Mouse (Mus musculus) heart, adult 2 months (tissue): ENCODE measurements around the gene Arap1. TPM values are rescaled to one million over a fixed set of nuclear protein-coding genes. Genes with fewer than 3 reads are reported as not detected.

Experiments used
- DNase-seq, 2 experiments: peaks; one replicate each; pipeline ENCODE4 v3.0.0; 2021
- H3K27ac ChIP-seq: fragments of 200-600 bp; 2 replicates; pipeline ENCODE4 v1.8.1; 2022
- H3K27me3 ChIP-seq: fragments of 200-500 bp; 2 replicates; pipeline ENCODE4 v1.6.1; 2012; ENCODE audit warnings: mild to moderate bottlenecking, low read length, inconsistent platforms, mixed read lengths; ENCODE audit not compliant: control insufficient read depth, insufficient read depth
- H3K36me3 ChIP-seq: fragments of 200-500 bp; 2 replicates; pipeline ENCODE4 v1.6.1; 2012; ENCODE audit warnings: low read length, inconsistent platforms; ENCODE audit not compliant: control insufficient read depth, insufficient read depth
- H3K4me1 ChIP-seq: fragments of 200-500 bp; 2 replicates; pipeline ENCODE4 v1.6.1; 2011; ENCODE audit warnings: low read length; ENCODE audit not compliant: control insufficient read depth, insufficient read depth
- H3K4me3 ChIP-seq: fragments of 200-600 bp; 2 replicates; pipeline ENCODE4 v1.8.1; 2022
- H3K79me2 ChIP-seq: fragments of 200-500 bp; replicated peaks from 2 replicates; pipeline ENCODE4 v1.6.1; 2012; ENCODE audit warnings: mild to moderate bottlenecking, inconsistent platforms, low read length, moderate library complexity, mixed read lengths; ENCODE audit not compliant: control insufficient read depth, insufficient read depth
- H3K9ac ChIP-seq: fragments of 200-500 bp; 2 replicates; pipeline ENCODE4 v1.6.1; 2012; ENCODE audit warnings: low read depth, mild to moderate bottlenecking, control low read depth, inconsistent platforms, low read length, mixed read lengths
- CTCF ChIP-seq: fragments of 200-600 bp; IDR thresholded peaks from 2 replicates; pipeline ENCODE4 v1.8.1; 2022; ENCODE audit warnings: antibody characterized with exemption, mild to moderate bottlenecking, moderate library complexity
- EP300 ChIP-seq: fragments of 200-500 bp; IDR thresholded peaks from 2 replicates; pipeline ENCODE4 v1.6.1; 2011; ENCODE audit warnings: low read depth, low read length, control low read depth; ENCODE audit not compliant: insufficient read depth
- POLR2A ChIP-seq: fragments of 200-500 bp; IDR thresholded peaks from 2 replicates; pipeline ENCODE4 v1.6.1; 2011; ENCODE audit warnings: mild to moderate bottlenecking, low read depth, low read length, control low read depth; ENCODE audit not compliant: insufficient read depth
- WGBS: fragments of 180-500 bp; shearing (Covaris S2); methylation state at CpG from one replicate; pipeline ENCODE4 v1.1.7; 2018; 5-methylcytosine and 5-hydroxymethylcytosine counted together
- intact Hi-C: fragments of 180-260 bp; cut with DNase I; formaldehyde crosslinking; loops from one replicate; pipeline ENCODE4 v1.15.1; 2025
- polyA plus RNA-seq: library from polyadenylated mRNA; depleted of rRNA; stranded (reverse); fragments of >200 nt; gene quantifications from 2 replicates; pipeline ENCODE4 v1.2.3, GENCODE M21; 2012
- total RNA-seq, 2 experiments: library from RNA; stranded (reverse); gene quantifications; 2 replicates each; pipeline ENCODE4 v1.2.3; 2021

Gene Arap1
- total and polyA plus RNA-seq, 3 experiments: 30.1 to 55.9 (median 32.6) TPM

- no peak for TF ChIP-seq CTCF
- no peak for TF ChIP-seq EP300
- TF ChIP-seq POLR2A: no peak
- Histone ChIP-seq H3K27me3 (no peaks in the 10 kb centered on the region), H3K9ac (no peak overlapping the region), H3K4me1 (no peaks in the 10 kb centered on the region), H3K27ac (no peak overlapping the region), H3K36me3 (no peaks in the 10 kb centered on the region), H3K79me2 (no peaks in the 10 kb centered on the region), H3K4me3 (no peak overlapping the region)
- DNase-seq: no peak
- intact Hi-C loops: no loop called here
- WGBS: 5% methylated on average over 27 of the region's 27 CpGs
Observed at GRCm38 (mm10) chr7:101419013-101419770, 71.3 kb downstream of the Arap1 start.

- no peak within 1 kb of the TSS for H3K27ac ChIP-seq
- H3K4me1 ChIP-seq: no peaks in the 10 kb centered on the region
- no peaks in the 10 kb centered on the region for H3K27me3 ChIP-seq
- no peak for TF ChIP-seq EP300
- TF ChIP-seq POLR2A: no peak
- no peak for TF ChIP-seq CTCF
- H3K36me3 ChIP-seq: no peaks in the 10 kb centered on the region
- intact Hi-C loops: no loop called here
- no peak within 1 kb of the TSS for H3K4me3 ChIP-seq
- no peak within 1 kb of the TSS for H3K9ac ChIP-seq
- no peak for DNase-seq
- H3K79me2 ChIP-seq: no peaks in the 10 kb centered on the region
- WGBS: 23% methylated on average over 6 of the region's 6 CpGs
Observed at GRCm38 (mm10) chr7:101421529-101421928, 73.7 kb downstream of the Arap1 start, which contains the start of gene Pde2a. Gene Pde2a (plus strand): TSS chr7:101421691.

GRCm38 (mm10) chr7:101422069-101422468 lies 74.2 kb downstream of the Arap1 start:
- WGBS: 43% methylated on average over 3 of the region's 3 CpGs
- no peak overlapping the region for H3K9ac ChIP-seq
- H3K36me3 ChIP-seq: no peaks in the 10 kb centered on the region
- intact Hi-C loops: no loop called here
- H3K27me3 ChIP-seq: no peaks in the 10 kb centered on the region
- DNase-seq: no peak
- no peak overlapping the region for H3K27ac ChIP-seq
- no peaks in the 10 kb centered on the region for H3K79me2 ChIP-seq
- no peaks in the 10 kb centered on the region for H3K4me1 ChIP-seq
- H3K4me3 ChIP-seq: no peak overlapping the region
- TF ChIP-seq EP300: no peak
- TF ChIP-seq POLR2A: no peak
- no peak for TF ChIP-seq CTCF

- Histone ChIP-seq H3K36me3 (no peaks in the 10 kb centered on the region), H3K27me3 (no peaks in the 10 kb centered on the region), H3K4me1 (no peaks in the 10 kb centered on the region), H3K27ac (no peak overlapping the region), H3K9ac (no peak overlapping the region), H3K79me2 (no peaks in the 10 kb centered on the region), H3K4me3 (no peak overlapping the region)
- no peak for TF ChIP-seq POLR2A
- TF ChIP-seq CTCF: no peak
- TF ChIP-seq EP300: no peak
- 84% methylated on average over 8 of the region's 8 CpGs for WGBS
- intact Hi-C loops: no loop called here
- no peak for DNase-seq
Observed at GRCm38 (mm10) chr7:101422646-101423045, 74.8 kb downstream of the Arap1 start.

GRCm38 (mm10) chr7:101423970-101424369 lies 76.1 kb downstream of the Arap1 start:
- TF ChIP-seq CTCF (no peak), EP300 (no peak), POLR2A (no peak)
- H3K79me2 ChIP-seq: no peaks in the 10 kb centered on the region
- H3K4me3 ChIP-seq: no peak overlapping the region
- H3K27me3 ChIP-seq: no peaks in the 10 kb centered on the region
- 43% methylated on average over 6 of the region's 6 CpGs for WGBS
- no peak overlapping the region for H3K27ac ChIP-seq
- intact Hi-C loops: no loop called here
- H3K9ac ChIP-seq: no peak overlapping the region
- DNase-seq: no peak
- H3K4me1 ChIP-seq: no peaks in the 10 kb centered on the region
- no peaks in the 10 kb centered on the region for H3K36me3 ChIP-seq

GRCm38 (mm10) chr7:101426692-101427091 lies 78.8 kb downstream of the Arap1 start:
- TF ChIP-seq POLR2A (no peak), EP300 (no peak), CTCF (no peak)
- intact Hi-C loops: loop anchor here (5.0 kb wide), 2 partner anchors 116 to 196 kb away; no protein-coding TSS in a partner anchor

More at GRCm38 (mm10) chr7:101426692-101427091, 78.8 kb downstream of the Arap1 start:
- no peak for DNase-seq
- H3K4me3 ChIP-seq: no peak overlapping the region
- WGBS: 66% methylated on average over 8 of the region's 8 CpGs
- no peak overlapping the region for H3K9ac ChIP-seq
- no peaks in the 10 kb centered on the region for H3K79me2 ChIP-seq
- H3K4me1 ChIP-seq: no peaks in the 10 kb centered on the region
- H3K27ac ChIP-seq: no peak overlapping the region
- no peaks in the 10 kb centered on the region for H3K36me3 ChIP-seq
- H3K27me3 ChIP-seq: no peaks in the 10 kb centered on the region
